Mouse (Mus musculus) kidney, adult 2 months (tissue): Measurements from ENCODE around the gene Dok5.

Experiments
- CTCF ChIP-seq: fragments of 200-500 bp; conservative IDR thresholded peaks from 2 replicates; pipeline ENCODE4 v1.5.1; 2011; ENCODE audit warnings: low read depth, mild to moderate bottlenecking, control low read depth, low read length, moderate library complexity, mixed read lengths; ENCODE audit not compliant: insufficient read depth, insufficient read length
- POLR2A ChIP-seq: fragments of 200-500 bp; IDR thresholded peaks from one replicate; pipeline ENCODE4 v1.6.1; 2011; ENCODE audit warnings: low read depth, low read length, control low read depth

DNA sequence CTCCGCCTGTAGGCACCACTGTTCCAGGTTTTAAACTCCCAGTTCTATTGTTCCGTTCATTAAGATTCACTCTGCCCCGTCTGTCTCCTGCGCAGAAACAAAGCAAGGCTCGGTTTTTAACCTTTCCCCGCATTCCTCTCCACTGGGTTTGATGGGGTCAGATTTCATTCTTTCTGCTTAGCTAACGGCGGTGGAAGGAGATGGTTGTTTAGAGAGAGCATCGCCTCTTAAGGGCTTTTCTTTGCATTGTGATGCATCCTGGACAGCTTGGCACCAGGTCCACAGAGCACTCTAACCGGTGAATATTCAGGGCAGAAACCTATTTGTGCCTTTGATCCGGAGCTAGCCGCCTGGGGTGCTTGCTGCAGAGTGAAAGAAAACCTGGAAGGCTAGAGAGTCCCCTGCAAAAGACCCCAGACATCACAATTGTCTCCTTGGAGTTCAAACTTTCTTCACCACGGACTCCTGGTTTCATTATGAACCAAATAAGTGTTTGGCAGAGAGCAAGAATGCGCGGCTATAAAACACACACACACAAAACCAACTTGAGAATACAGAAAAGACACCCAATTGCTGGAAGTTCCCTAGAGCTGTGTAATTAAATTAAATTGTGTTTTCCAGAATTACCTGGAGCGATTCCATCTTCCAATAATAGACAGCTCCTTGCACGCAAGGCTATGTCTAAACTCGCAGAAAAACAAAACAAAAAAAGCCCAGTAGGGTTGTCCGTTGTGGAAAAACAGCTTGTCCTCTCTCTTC is 40.7 kb downstream of the Dok5 start:
- TF ChIP-seq CTCF (no peak), POLR2A (no peak)
